Mouse (Mus musculus): ENCODE data around the gene Xpo4. TPM values are rescaled to one million over a fixed set of nuclear protein-coding genes. Genes with fewer than 3 reads are reported as not detected.
A peak's percentile ranks its signal among the peaks of the same experiment; 100 is the strongest.

Xpo4 gene
- polyA plus RNA-seq, 1 experiment from 2014 or later = 17.5 TPM

- peaks cover 5% of the 10 kb centered on the region; the same call in 1 of the 2 replicates for H3K4me1 ChIP-seq (replicated peaks)
- no peak overlapping the region for H3K4me3 ChIP-seq (replicated peaks)
- peaks cover 51% of the 10 kb centered on the region for H3K36me3 ChIP-seq
- H3K27me3 ChIP-seq = no peaks in the 10 kb centered on the region
- no peak overlapping the region for H3K4me2 ChIP-seq
- no peak overlapping the region for H3K9ac ChIP-seq
- DNase-seq (no peak), ATAC-seq (ENCODE audit: low read depth) (no peak)
- no peak overlapping the region for H3K27ac ChIP-seq
- WGBS (ENCODE audit: insufficient replicate concordance) = 77% methylated on average over 8 of the region's 8 CpGs
- no peaks in the 10 kb centered on the region for H3K9me3 ChIP-seq (replicated peaks)
Observed at GRCm38 (mm10) chr14:57606663-57607365, 58.4 kb downstream of the Xpo4 start.

- Histone ChIP-seq H3K9me3 (replicated peaks) (no peaks in the 10 kb centered on the region), H3K4me2 (no peak overlapping the region), H3K4me1 (replicated peaks) (no peaks in the 10 kb centered on the region), H3K36me3 (peaks cover 83% of the 10 kb centered on the region), H3K4me3 (replicated peaks) (no peak overlapping the region), H3K9ac (no peak overlapping the region), H3K27ac (no peak overlapping the region), H3K27me3 (no peaks in the 10 kb centered on the region)
- no peak for ATAC-seq (ENCODE audit: low read depth)
- 83% methylated on average over 5 of the region's 5 CpGs for WGBS (ENCODE audit: insufficient replicate concordance)
- DNase-seq = no peak
Observed at GRCm38 (mm10) chr14:57593279-57593678, 72.0 kb downstream of the Xpo4 start.

GRCm38 (mm10) chr14:57591830-57592229 lies 73.4 kb downstream of the Xpo4 start:
- no peaks in the 10 kb centered on the region for H3K9me3 ChIP-seq (replicated peaks)
- 61% methylated on average over 3 of the region's 3 CpGs for WGBS (ENCODE audit: insufficient replicate concordance)
- H3K4me1 ChIP-seq (replicated peaks) = no peaks in the 10 kb centered on the region
- H3K9ac ChIP-seq = no peak overlapping the region
- H3K36me3 ChIP-seq = peaks cover 86% of the 10 kb centered on the region
- ATAC-seq (ENCODE audit: low read depth) (no peak), DNase-seq (no peak)
- no peak overlapping the region for H3K4me2 ChIP-seq
- no peaks in the 10 kb centered on the region for H3K27me3 ChIP-seq
- no peak overlapping the region for H3K27ac ChIP-seq
- H3K4me3 ChIP-seq (replicated peaks) = no peak overlapping the region

- H3K4me1 ChIP-seq (replicated peaks) = no peaks in the 10 kb centered on the region
- peaks cover 40% of the 10 kb centered on the region for H3K36me3 ChIP-seq
- no peak for ATAC-seq (ENCODE audit: low read depth)
Observed at GRCm38 (mm10) chr14:57576364-57577060, 88.7 kb downstream of the Xpo4 start.

GRCm38 (mm10) chr14:57574792-57575587 lies 90.2 kb downstream of the Xpo4 start:
- H3K9ac ChIP-seq = no peak overlapping the region
- H3K9me3 ChIP-seq (replicated peaks) = no peaks in the 10 kb centered on the region
- H3K4me3 ChIP-seq (replicated peaks) = no peak overlapping the region
- H3K27ac ChIP-seq = no peak overlapping the region
- no peak for DNase-seq
- 81% methylated on average over 6 of the region's 6 CpGs for WGBS (ENCODE audit: insufficient replicate concordance)
- H3K36me3 ChIP-seq = peaks cover 30% of the 10 kb centered on the region
- H3K27me3 ChIP-seq = no peaks in the 10 kb centered on the region
- H3K4me2 ChIP-seq = no peak overlapping the region
- no peak for ATAC-seq (ENCODE audit: low read depth)
- peaks cover 9% of the 10 kb centered on the region for H3K4me1 ChIP-seq (replicated peaks)

More at GRCm38 (mm10) chr14:57576364-57577060, 88.7 kb downstream of the Xpo4 start:
- Histone ChIP-seq H3K4me2 (no peak overlapping the region), H3K9ac (no peak overlapping the region), H3K27ac (no peak overlapping the region), H3K27me3 (no peaks in the 10 kb centered on the region), H3K9me3 (replicated peaks) (no peaks in the 10 kb centered on the region), H3K4me3 (replicated peaks) (no peak overlapping the region)
- 68% methylated on average over 2 of the region's 2 CpGs for WGBS (ENCODE audit: insufficient replicate concordance)
- DNase-seq = no peak

- H3K27me3 ChIP-seq = no peaks in the 10 kb centered on the region
- H3K4me3 ChIP-seq (replicated peaks) = peak within 1 kb of the TSS; percentile 75
- DNase-seq (peak; percentile 93), ATAC-seq (ENCODE audit: low read depth) (peak; percentile 99)
- H3K36me3 ChIP-seq = peaks cover 11% of the 10 kb centered on the region
- no peaks in the 10 kb centered on the region for H3K9me3 ChIP-seq (replicated peaks)
- H3K4me2 ChIP-seq = peak within 1 kb of the TSS; percentile 79
- 6% methylated on average over 35 of the region's 35 CpGs for WGBS (ENCODE audit: insufficient replicate concordance)
- H3K4me1 ChIP-seq (replicated peaks) = peaks cover 12% of the 10 kb centered on the region
- peak within 1 kb of the TSS; percentile 79 for H3K27ac ChIP-seq
- H3K9ac ChIP-seq = peak within 1 kb of the TSS; percentile 78
Observed at GRCm38 (mm10) chr14:57571155-57572133, 93.8 kb downstream of the Xpo4 start, which contains the start of gene Eef1akmt1. Gene Eef1akmt1 (minus strand): TSS chr14:57571612.

- Histone ChIP-seq H3K9ac (no peak overlapping the region), H3K27ac (no peak overlapping the region), H3K36me3 (no peaks in the 10 kb centered on the region), H3K4me1 (replicated peaks) (peaks cover 7% of the 10 kb centered on the region), H3K9me3 (replicated peaks) (no peaks in the 10 kb centered on the region), H3K4me3 (replicated peaks) (no peak overlapping the region), H3K27me3 (no peaks in the 10 kb centered on the region), H3K4me2 (no peak overlapping the region)
- no peak for DNase-seq
- ATAC-seq (ENCODE audit: low read depth) = no peak
- 78% methylated on average over 6 of the region's 6 CpGs for WGBS (ENCODE audit: insufficient replicate concordance)
Observed at GRCm38 (mm10) chr14:57565626-57566025, 99.6 kb downstream of the Xpo4 start.

- WGBS (ENCODE audit: insufficient replicate concordance) = 85% methylated on average over 1 of the region's 1 CpGs
- Histone ChIP-seq H3K4me2 (no peak overlapping the region), H3K27ac (no peak overlapping the region), H3K4me3 (replicated peaks) (no peak overlapping the region), H3K4me1 (replicated peaks) (no peaks in the 10 kb centered on the region), H3K27me3 (no peaks in the 10 kb centered on the region), H3K36me3 (no peaks in the 10 kb centered on the region), H3K9me3 (replicated peaks) (no peaks in the 10 kb centered on the region), H3K9ac (no peak overlapping the region)
- ATAC-seq (ENCODE audit: low read depth) (no peak), DNase-seq (no peak)
Observed at GRCm38 (mm10) chr14:57556922-57557321, 108.3 kb downstream of the Xpo4 start.

- DNase-seq (no peak), ATAC-seq (ENCODE audit: low read depth) (no peak)
- no peaks in the 10 kb centered on the region for H3K9me3 ChIP-seq (replicated peaks)
- H3K4me1 ChIP-seq (replicated peaks) = no peaks in the 10 kb centered on the region
- H3K4me3 ChIP-seq (replicated peaks) = no peak overlapping the region
- H3K27me3 ChIP-seq = no peaks in the 10 kb centered on the region
- no peak overlapping the region for H3K27ac ChIP-seq
- H3K36me3 ChIP-seq = no peaks in the 10 kb centered on the region
- H3K9ac ChIP-seq = no peak overlapping the region
- WGBS (ENCODE audit: insufficient replicate concordance) = 74% methylated on average over 7 of the region's 7 CpGs
- H3K4me2 ChIP-seq = no peak overlapping the region
Observed at GRCm38 (mm10) chr14:57555471-57556070, 109.7 kb downstream of the Xpo4 start.

- WGBS (ENCODE audit: insufficient replicate concordance) = 89% methylated on average over 5 of the region's 5 CpGs
- Histone ChIP-seq H3K4me1 (replicated peaks) (no peaks in the 10 kb centered on the region), H3K9ac (no peak overlapping the region), H3K4me2 (no peak overlapping the region), H3K9me3 (replicated peaks) (no peaks in the 10 kb centered on the region), H3K27ac (no peak overlapping the region), H3K36me3 (peaks cover under 1% of the 10 kb centered on the region; the same call in 1 of the 2 replicates), H3K27me3 (no peaks in the 10 kb centered on the region), H3K4me3 (replicated peaks) (no peak overlapping the region)
- no peak for DNase-seq
- no peak for ATAC-seq (ENCODE audit: low read depth)
Observed at GRCm38 (mm10) chr14:57554434-57554833, 110.8 kb downstream of the Xpo4 start.

Data from liver, embryonic 13.5 days (tissue).